Mouse (Mus musculus): ENCODE measurements around the gene Slirp. TPM values are rescaled to one million over a fixed set of nuclear protein-coding genes. Genes with fewer than 3 reads are reported as not detected.

Slirp gene
- polyA plus RNA-seq, 1 experiment from 2014 or later, result 298 TPM

GRCm38 (mm10) chr12:87407869-87408605 is 35.7 kb upstream of the Slirp start:
- Histone ChIP-seq H3K36me3 (ENCODE audit: control insufficient read depth, insufficient read depth, low read length) (no peaks in the 10 kb centered on the region), H3K9ac (ENCODE audit: low read length) (no peak overlapping the region), H3K4me1 (ENCODE audit: control insufficient read depth, insufficient read depth, low read length) (no peaks in the 10 kb centered on the region), H3K9me3 (ENCODE audit: control insufficient read depth, low read length) (no peaks in the 10 kb centered on the region), H3K4me2 (ENCODE audit: low read depth) (no peak overlapping the region), H3K27ac (ENCODE audit: low read depth, low read length) (no peak overlapping the region), H3K27me3 (ENCODE audit: control insufficient read depth, insufficient read depth, low read length) (no peaks in the 10 kb centered on the region), H3K4me3 (ENCODE audit: low read depth, low read length) (no peak overlapping the region)
- DNase-seq (ENCODE audit: low spot score) (peak; percentile 19), ATAC-seq (ENCODE audit: insufficient read depth, low FRiP score, low TSS enrichment) (no peak)
- WGBS, result 53% methylated on average over 21 of the region's 21 CpGs

- no peak for ATAC-seq (ENCODE audit: insufficient read depth, low FRiP score, low TSS enrichment)
- Histone ChIP-seq H3K36me3 (ENCODE audit: control insufficient read depth, insufficient read depth, low read length) (no peaks in the 10 kb centered on the region), H3K9ac (ENCODE audit: low read length) (no peak overlapping the region), H3K9me3 (ENCODE audit: control insufficient read depth, low read length) (no peaks in the 10 kb centered on the region), H3K27ac (ENCODE audit: low read depth, low read length) (no peak overlapping the region), H3K4me1 (ENCODE audit: control insufficient read depth, insufficient read depth, low read length) (no peaks in the 10 kb centered on the region), H3K4me2 (ENCODE audit: low read depth) (no peak overlapping the region), H3K27me3 (ENCODE audit: control insufficient read depth, insufficient read depth, low read length) (no peaks in the 10 kb centered on the region), H3K4me3 (ENCODE audit: low read depth, low read length) (no peak overlapping the region)
- WGBS, result 77% methylated on average over 4 of the region's 4 CpGs
- DNase-seq (ENCODE audit: low spot score), result no peak
Observed at GRCm38 (mm10) chr12:87409123-87409522, 34.6 kb upstream of the Slirp start.

DNA sequence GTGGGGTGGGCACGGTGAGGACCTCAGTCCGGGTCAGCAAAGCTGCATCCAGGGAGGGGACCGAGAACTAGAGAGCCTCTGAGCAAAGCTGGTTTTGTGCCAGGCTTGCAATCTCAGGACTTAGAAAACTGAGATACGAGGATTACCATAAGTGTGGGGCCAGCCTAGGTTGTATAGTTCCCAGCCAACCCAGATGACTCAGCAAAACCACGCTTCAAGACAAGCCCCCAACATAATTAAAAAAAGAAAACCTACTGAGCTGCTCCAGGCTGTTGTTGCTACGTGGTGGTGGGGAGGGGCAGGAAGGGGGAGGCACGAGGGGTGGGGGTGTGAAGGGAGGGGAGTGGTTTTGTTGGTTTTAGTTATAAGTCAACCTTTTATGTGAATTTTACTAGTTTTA is 32.7 kb upstream of the Slirp start:
- no peak overlapping the region for H3K4me3 ChIP-seq (ENCODE audit: low read depth, low read length)
- H3K36me3 ChIP-seq (ENCODE audit: control insufficient read depth, insufficient read depth, low read length), result no peaks in the 10 kb centered on the region
- H3K27ac ChIP-seq (ENCODE audit: low read depth, low read length), result no peak overlapping the region
- no peaks in the 10 kb centered on the region for H3K4me1 ChIP-seq (ENCODE audit: control insufficient read depth, insufficient read depth, low read length)
- ATAC-seq (ENCODE audit: insufficient read depth, low FRiP score, low TSS enrichment) (no peak), DNase-seq (ENCODE audit: low spot score) (no peak)
- H3K9ac ChIP-seq (ENCODE audit: low read length), result no peak overlapping the region
- H3K9me3 ChIP-seq (ENCODE audit: control insufficient read depth, low read length), result no peaks in the 10 kb centered on the region
- H3K4me2 ChIP-seq (ENCODE audit: low read depth), result no peak overlapping the region
- H3K27me3 ChIP-seq (ENCODE audit: control insufficient read depth, insufficient read depth, low read length), result no peaks in the 10 kb centered on the region
- WGBS, result 64% methylated on average over 7 of the region's 7 CpGs

- H3K4me3 ChIP-seq (ENCODE audit: low read depth, low read length), result no peak overlapping the region
- no peak overlapping the region for H3K4me2 ChIP-seq (ENCODE audit: low read depth)
- DNase-seq (ENCODE audit: low spot score) (peak; percentile 71), ATAC-seq (ENCODE audit: insufficient read depth, low FRiP score, low TSS enrichment) (0 out of 2 replicates have a peak, but pooled peaks have one; percentile 36)
- no peaks in the 10 kb centered on the region for H3K36me3 ChIP-seq (ENCODE audit: control insufficient read depth, insufficient read depth, low read length)
- H3K27ac ChIP-seq (ENCODE audit: low read depth, low read length), result no peak overlapping the region
- H3K27me3 ChIP-seq (ENCODE audit: control insufficient read depth, insufficient read depth, low read length), result no peaks in the 10 kb centered on the region
- no peak overlapping the region for H3K9ac ChIP-seq (ENCODE audit: low read length)
- H3K4me1 ChIP-seq (ENCODE audit: control insufficient read depth, insufficient read depth, low read length), result no peaks in the 10 kb centered on the region
- no peaks in the 10 kb centered on the region for H3K9me3 ChIP-seq (ENCODE audit: control insufficient read depth, low read length)
- WGBS, result 20% methylated on average over 4 of the region's 4 CpGs
Observed at GRCm38 (mm10) chr12:87413179-87413790, 30.4 kb upstream of the Slirp start.

GRCm38 (mm10) chr12:87415358-87415757 is 28.3 kb upstream of the Slirp start:
- 77% methylated on average over 4 of the region's 4 CpGs for WGBS
- no peaks in the 10 kb centered on the region for H3K36me3 ChIP-seq (ENCODE audit: control insufficient read depth, insufficient read depth, low read length)
- H3K4me2 ChIP-seq (ENCODE audit: low read depth), result no peak overlapping the region
- H3K9me3 ChIP-seq (ENCODE audit: control insufficient read depth, low read length), result no peaks in the 10 kb centered on the region
- no peak overlapping the region for H3K4me3 ChIP-seq (ENCODE audit: low read depth, low read length)
- H3K4me1 ChIP-seq (ENCODE audit: control insufficient read depth, insufficient read depth, low read length), result peaks cover 8% of the 10 kb centered on the region; the same call in 1 of the 2 replicates
- H3K27ac ChIP-seq (ENCODE audit: low read depth, low read length), result no peak overlapping the region
- DNase-seq (ENCODE audit: low spot score), result no peak
- ATAC-seq (ENCODE audit: insufficient read depth, low FRiP score, low TSS enrichment), result no peak
- H3K27me3 ChIP-seq (ENCODE audit: control insufficient read depth, insufficient read depth, low read length), result no peaks in the 10 kb centered on the region
- no peak overlapping the region for H3K9ac ChIP-seq (ENCODE audit: low read length)

GRCm38 (mm10) chr12:87416690-87417089 is 27.0 kb upstream of the Slirp start:
- Histone ChIP-seq H3K4me3 (ENCODE audit: low read depth, low read length) (no peak overlapping the region), H3K9ac (ENCODE audit: low read length) (no peak overlapping the region), H3K27ac (ENCODE audit: low read depth, low read length) (no peak overlapping the region), H3K4me1 (ENCODE audit: control insufficient read depth, insufficient read depth, low read length) (peaks cover 8% of the 10 kb centered on the region; the same call in 1 of the 2 replicates), H3K27me3 (ENCODE audit: control insufficient read depth, insufficient read depth, low read length) (no peaks in the 10 kb centered on the region), H3K36me3 (ENCODE audit: control insufficient read depth, insufficient read depth, low read length) (no peaks in the 10 kb centered on the region), H3K4me2 (ENCODE audit: low read depth) (no peak overlapping the region), H3K9me3 (ENCODE audit: control insufficient read depth, low read length) (no peaks in the 10 kb centered on the region)
- no peak for ATAC-seq (ENCODE audit: insufficient read depth, low FRiP score, low TSS enrichment)
- WGBS, result 43% methylated on average over 7 of the region's 7 CpGs
- DNase-seq (ENCODE audit: low spot score), result peak; percentile 57

GRCm38 (mm10) chr12:87418921-87419320 is 24.8 kb upstream of the Slirp start:
- DNase-seq (ENCODE audit: low spot score), result peak; percentile 68
- peak overlapping the region; percentile 62 for H3K27ac ChIP-seq (ENCODE audit: low read depth, low read length)

GRCm38 (mm10) chr12:87419974-87420485 is 23.7 kb upstream of the Slirp start:
- Histone ChIP-seq H3K27me3 (ENCODE audit: control insufficient read depth, insufficient read depth, low read length) (no peaks in the 10 kb centered on the region), H3K4me2 (ENCODE audit: low read depth) (no peak overlapping the region), H3K4me3 (ENCODE audit: low read depth, low read length) (no peak overlapping the region), H3K9ac (ENCODE audit: low read length) (no peak overlapping the region), H3K27ac (ENCODE audit: low read depth, low read length) (peak overlapping the region; percentile 62; the same call in 1 of the 2 replicates), H3K4me1 (ENCODE audit: control insufficient read depth, insufficient read depth, low read length) (peaks cover 8% of the 10 kb centered on the region; the same call in 1 of the 2 replicates), H3K9me3 (ENCODE audit: control insufficient read depth, low read length) (no peaks in the 10 kb centered on the region), H3K36me3 (ENCODE audit: control insufficient read depth, insufficient read depth, low read length) (no peaks in the 10 kb centered on the region)
- 70% methylated on average over 12 of the region's 12 CpGs for WGBS
- ATAC-seq (ENCODE audit: insufficient read depth, low FRiP score, low TSS enrichment) (no peak), DNase-seq (ENCODE audit: low spot score) (no peak)

More at GRCm38 (mm10) chr12:87418921-87419320, 24.8 kb upstream of the Slirp start:
- ATAC-seq (ENCODE audit: insufficient read depth, low FRiP score, low TSS enrichment), result peak; percentile 79
- H3K4me2 ChIP-seq (ENCODE audit: low read depth), result no peak overlapping the region
- 51% methylated on average over 5 of the region's 5 CpGs for WGBS
- no peak overlapping the region for H3K9ac ChIP-seq (ENCODE audit: low read length)
- H3K4me1 ChIP-seq (ENCODE audit: control insufficient read depth, insufficient read depth, low read length), result peaks cover 8% of the 10 kb centered on the region; the same call in 1 of the 2 replicates
- H3K4me3 ChIP-seq (ENCODE audit: low read depth, low read length), result no peak overlapping the region
- H3K27me3 ChIP-seq (ENCODE audit: control insufficient read depth, insufficient read depth, low read length), result no peaks in the 10 kb centered on the region
- no peaks in the 10 kb centered on the region for H3K9me3 ChIP-seq (ENCODE audit: control insufficient read depth, low read length)
- H3K36me3 ChIP-seq (ENCODE audit: control insufficient read depth, insufficient read depth, low read length), result no peaks in the 10 kb centered on the region

All from neural tube, embryonic 11.5 days (tissue).